Mouse (Mus musculus) frontal cortex, postnatal 25 days (tissue): ENCODE data around the gene Tnxb.
"Not testable (repeated sequence)": the region's sequence is repeated elsewhere in the genome, so short reads cannot be mapped to it uniquely, and the experiment has no call there.

Source experiments
- DNase-seq, 2 experiments: peaks; one replicate each; pipeline ENCODE4 v3.0.0; 2022; ENCODE audit warnings: low spot score in 2 of 2

Gene Tnxb

DNA sequence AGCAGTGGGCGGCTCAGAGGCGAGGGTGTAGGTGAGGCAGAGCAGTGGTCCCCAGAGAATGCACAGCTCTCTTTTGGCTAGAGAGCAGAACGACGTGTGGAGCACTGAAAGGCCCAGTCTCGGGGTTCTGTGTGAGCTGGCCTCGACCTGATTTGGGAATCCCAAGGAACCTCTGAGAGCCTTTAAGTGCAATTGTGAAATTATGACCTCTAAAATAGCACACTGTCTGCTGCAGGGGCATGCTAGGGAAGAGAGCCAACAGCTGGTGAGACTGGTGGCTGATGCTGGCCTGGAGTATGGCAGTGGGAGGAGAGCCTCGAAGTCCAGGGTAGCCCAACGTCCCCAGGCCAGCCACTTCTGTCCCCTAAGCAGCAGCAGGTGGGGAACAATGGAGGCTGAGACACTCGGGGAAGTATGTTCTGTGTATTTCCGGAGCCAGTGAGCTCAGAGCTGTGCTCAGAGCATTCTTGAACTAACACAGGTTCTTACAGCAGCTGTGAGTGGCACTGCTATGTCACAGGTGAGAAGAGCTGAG, 13.4 kb downstream of the Tnxb start:
- no peak for DNase-seq

DNA sequence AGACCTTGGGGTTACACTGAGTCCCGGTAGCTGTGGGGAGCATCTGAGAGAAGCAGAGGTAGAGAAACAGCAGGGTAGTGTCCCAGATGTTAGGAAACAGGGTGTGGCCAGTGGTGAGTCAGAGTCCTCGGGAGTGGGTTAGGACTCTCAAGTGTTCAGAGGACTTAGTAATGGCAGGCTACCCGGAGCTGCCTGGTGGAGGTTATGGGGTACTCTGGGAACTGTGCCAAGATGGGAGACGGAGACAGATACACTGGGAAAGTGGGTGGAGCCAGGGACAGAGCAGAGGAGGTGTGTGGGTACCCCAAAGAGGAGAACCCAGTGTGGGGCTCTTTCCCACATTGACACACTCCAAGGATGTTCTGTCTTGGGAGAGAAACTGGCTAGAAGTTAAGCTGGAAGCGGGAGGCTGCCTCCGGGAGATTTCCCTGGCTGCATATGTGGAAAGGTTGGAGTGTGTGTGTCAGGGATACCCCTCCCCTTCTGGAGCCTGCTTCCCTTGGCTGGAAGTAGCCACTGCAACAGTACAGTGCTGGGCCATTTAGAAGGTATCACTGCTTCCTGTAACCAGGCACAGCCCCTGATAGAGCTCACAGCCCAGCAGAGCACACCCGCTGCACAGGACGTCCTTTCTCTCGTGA, 14.0 kb downstream of the Tnxb start:
- DNase-seq: no peak

DNA sequence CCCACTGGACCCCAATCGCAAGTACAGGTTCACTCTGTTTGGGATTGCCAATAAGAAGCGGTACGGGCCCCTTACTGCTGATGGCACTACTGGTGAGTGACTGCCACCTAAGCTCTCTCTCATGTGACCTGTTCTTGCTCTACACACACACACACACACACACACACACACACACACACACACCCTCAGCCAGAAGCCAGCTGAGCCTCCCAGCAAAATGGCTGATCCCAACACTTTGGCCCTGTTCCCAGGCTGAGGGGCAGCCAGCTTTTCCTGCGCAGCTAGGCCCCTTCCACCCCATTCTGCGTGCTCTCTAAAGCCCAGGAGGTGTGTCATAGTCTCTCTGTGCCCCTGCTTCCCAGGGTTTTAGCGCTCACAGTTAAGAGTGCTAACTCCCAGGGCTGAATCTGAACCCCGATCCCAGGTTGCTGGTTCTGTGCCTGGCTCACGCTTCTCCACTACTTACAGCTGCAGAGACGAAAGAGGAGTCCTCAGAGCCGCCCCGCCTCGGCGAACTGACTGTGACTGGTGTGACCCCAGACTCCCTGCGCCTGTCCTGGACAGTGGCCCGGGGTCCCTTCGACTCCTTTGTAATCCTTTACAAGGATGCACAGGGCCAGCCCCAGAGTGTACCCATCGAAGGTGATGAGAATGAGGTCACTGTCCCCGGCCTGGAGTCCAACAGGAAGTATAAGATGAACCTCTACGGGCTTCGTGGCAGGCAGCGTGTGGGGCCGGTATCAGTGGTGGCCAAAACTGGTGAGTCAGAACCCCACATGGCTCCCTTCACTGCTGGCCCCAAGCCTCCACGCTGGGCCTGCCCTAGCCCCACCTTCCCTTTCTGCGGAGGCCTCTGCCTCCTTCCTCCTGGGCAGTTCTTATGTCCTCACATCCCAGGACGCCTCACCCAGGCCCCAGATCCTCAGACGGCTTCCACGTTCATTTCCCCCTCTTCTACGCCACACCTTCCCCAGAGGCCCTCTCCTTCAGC, 15.1 kb downstream of the Tnxb start:
- no peak for DNase-seq

DNA sequence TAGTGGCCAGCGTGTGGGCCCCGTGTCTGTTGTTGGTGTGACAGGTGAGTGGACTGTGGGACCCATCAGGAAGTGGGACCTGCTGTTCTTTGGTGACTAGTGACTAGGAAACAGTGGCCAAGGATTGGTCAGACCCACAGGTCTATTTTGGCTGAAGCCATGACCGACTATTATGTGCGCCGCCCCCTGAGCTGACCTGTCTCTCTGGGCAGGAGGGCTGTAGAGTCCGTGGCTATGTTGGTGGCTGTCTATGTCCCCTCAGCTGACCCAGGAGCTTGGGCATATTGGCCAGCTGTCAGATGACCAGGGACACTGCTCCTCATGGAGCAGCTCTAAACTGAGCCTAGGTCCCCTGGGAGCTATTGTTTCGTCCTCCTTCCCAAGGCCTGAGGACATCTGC, 18.6 kb downstream of the Tnxb start:
- DNase-seq: no peak

DNA sequence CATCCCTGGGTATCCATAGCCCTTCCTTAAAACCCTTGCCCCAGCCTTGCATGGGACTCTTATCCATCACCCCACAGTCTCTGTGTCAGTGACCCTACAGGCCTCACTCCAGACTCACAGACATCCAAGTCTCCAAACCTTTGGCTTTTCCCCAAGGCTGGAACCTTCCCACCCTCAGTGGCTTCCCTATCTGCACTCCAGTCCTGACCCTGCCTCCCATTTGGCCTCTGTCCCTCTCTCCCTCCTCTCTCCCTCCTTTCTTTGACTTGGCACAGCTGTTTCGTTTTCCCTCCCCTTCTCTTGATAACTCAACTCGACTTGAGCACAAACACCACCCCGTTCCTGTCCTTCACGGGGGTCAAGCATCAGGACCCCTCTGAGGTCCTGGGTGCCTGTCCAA, 20.1 kb downstream of the Tnxb start:
- DNase-seq: no peak

DNA sequence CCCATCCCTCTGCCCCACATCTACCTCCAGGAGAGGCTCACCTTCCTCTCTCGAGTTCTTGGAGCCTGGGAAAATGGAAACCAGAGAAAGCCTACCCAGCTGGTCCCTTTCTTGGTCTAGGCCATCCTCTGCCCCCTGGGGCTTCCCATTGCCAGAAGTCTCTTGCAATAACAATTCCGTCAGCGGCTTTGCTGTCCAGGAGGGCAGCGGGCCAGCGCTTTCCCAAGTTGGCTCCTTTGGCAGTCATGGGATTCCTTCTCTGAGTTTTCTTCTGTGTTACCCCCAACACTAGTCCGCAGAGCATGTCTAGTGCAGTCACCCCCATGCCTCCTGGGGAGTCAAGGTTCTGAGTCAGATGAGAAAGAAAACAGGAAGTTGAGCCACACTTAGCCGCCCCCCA, 22.6 kb downstream of the Tnxb start:
- DNase-seq: no peak

DNA sequence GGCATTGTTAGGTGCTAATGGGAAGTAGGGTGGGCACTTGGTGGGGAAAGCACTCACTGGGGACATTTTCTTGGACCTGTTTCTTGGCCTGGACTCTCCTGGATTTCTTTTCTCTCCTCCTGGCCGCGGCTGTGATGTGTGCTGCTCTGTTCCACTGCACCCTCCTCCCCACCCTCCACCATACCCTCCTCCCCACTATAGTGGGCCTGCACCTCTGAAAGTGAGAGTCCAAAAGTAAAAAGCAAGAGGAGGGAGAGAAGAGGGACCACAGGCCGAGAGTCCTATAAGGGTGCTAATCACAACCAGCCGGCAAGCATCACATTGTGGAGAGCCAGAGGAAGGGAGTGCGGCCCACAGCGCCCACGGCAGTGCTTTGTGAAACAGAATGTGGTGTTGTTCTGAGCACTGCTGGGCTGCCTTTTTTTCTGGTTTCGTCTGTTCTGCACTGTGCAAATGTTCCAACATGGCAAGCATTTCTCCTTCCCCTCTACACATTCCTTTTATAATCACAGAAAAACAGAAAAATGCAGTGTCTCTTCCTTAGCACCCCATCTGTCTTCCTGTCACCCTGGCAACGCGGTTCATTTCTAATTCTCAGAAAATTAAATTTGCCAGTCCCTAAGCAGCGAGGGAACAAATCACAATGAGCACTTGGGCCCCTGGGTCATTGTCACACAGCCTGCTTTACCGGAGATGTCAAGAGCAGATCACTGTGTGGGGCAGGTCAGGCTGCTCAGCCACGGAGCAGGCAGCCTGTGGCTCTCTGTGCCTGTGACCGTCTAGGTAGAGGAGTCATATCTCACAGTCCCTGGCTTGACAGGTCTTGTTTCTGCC, 29.5 kb downstream of the Tnxb start:
- DNase-seq: peak; percentile 27 to 36

DNA sequence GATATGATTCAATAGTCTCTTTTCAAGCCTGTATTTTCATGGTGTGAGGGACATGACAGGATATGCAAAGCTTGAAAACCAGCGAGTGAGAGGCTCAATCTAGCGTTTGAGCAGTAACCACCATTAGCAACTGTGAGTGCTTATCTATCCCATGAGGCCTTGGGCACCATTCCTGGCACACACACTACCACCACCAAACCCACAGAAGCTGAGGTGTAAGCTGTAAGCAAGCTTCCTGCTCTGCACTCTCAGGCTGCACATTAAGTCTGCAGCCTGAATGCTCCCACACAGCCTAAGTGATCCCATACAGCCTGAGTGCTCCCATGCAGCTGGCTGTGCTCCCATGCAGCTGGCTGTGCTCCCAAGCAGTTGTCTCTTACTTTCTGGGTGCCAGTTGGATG, 30.3 kb downstream of the Tnxb start:
- DNase-seq: peak in 1 of 2 experiments; percentile 16

DNA sequence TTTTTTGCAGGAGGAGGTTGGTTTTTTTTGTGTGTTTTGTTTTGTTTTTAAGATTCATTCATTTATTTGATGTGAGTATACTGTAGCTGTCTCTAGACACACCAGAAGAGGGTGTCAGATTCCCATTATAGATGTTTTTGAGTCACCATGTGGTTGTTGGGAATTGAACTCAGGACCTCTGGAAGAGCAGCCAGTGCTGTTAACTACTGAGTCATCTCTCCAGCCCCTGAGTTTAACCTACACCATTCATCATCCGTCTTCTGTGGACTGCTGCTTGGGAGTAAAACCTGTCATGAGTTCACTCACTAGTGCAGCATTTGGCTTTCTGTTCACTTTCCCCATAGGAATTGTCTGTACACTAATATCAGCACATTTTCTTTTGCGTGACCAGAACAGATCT, 36.1 kb downstream of the Tnxb start:
- DNase-seq: not testable (repeated sequence)

DNA sequence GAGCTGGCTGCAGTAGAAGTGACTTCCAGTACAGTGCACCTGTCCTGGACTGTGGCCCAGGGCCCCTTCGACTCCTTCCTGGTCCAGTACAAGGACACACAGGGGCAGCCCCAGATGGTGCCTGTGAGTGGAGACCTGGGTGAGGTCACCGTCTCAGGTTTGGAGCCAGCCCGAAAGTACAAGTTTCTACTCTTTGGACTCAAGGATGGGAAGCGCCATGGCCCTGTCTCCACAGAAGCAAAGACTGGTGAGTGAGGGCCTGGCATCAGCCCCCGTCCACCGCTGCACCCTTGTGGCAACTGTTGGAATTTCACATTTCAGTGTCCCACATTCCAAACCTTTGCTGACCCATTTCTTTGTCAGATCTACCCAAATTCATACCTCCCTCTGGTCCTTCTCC, 42.6 kb downstream of the Tnxb start:
- DNase-seq: peak; percentile 55

DNA sequence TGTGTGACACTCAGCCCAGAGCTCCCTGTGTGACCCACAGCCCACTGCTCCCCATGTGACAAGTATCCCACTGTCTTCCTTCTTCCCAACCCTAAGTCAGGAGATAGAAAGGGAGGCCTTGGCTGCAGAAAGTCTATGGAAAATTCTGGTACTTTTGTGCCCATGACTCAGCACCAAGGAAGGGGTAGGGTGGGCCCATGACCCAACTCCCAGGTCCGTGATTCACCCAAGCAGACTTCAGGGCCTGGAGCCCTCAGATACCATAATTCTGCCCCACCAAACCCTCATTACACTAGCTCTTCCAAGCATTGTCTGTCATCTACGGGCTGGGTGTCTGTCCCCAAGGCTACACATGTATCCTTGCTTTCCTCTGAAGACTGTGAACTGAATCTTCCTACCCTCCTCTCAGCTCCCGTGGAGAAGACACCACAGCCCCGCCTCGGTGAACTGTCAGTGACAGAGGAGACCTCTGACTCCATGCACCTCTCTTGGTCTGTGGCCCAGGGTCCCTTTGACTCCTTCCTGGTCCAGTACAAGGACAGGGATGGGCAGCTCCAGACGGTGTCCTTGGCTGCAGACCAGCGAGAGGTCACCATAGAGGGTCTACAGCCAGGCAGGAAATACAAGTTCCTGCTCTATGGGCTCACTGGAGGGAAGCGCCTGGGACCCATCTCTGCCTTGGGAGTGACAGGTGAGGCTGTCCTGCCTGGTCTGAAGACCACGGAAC, 44.0 kb downstream of the Tnxb start:
- DNase-seq: not testable (repeated sequence)

DNA sequence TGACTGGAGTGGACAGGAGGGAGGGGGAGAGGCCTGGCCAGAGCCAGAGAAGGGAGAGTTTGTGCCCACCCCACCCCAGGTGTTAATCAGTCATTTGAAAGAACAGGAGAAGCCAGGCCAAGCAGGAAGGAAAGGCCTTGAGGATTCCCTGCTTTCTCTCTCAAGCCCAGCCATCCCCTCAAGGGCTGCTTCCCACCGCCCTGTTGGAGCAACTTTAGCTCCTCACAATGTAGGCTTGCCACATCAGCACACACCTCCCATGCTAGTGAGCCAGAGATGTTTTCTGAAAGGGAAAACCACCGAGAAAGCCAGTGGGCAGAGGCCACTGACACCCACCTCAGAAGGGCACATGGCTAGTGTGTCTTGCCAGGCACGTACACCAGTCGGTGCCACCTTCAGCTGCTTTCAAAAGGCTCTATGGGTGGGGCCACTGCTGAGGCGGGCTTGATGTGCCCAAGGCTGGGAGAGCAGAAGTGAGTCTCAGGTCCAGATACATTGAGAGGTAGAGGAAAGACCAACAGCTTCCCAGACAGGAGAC, 44.6 kb downstream of the Tnxb start:
- not testable (repeated sequence) for DNase-seq

DNA sequence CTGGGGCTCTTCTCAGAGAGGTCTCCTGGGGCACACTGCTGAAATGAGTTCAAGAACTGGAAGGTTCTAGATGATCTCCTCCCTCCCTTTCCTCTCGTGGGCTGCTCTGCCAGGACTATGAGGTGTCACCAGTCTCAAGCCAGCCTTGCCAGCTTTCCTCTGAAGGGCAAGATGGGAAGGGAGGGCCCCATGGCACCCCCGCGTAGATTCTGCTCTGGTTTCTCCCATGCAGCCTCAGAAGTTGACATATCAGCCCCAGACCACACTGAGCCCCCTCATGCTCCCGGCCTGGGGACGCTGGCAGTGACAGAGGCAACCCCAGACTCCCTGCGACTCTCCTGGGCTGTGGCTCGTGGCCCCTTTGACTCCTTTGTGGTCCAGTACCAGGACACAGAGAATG, 45.1 kb downstream of the Tnxb start:
- not testable (repeated sequence) for DNase-seq

DNA sequence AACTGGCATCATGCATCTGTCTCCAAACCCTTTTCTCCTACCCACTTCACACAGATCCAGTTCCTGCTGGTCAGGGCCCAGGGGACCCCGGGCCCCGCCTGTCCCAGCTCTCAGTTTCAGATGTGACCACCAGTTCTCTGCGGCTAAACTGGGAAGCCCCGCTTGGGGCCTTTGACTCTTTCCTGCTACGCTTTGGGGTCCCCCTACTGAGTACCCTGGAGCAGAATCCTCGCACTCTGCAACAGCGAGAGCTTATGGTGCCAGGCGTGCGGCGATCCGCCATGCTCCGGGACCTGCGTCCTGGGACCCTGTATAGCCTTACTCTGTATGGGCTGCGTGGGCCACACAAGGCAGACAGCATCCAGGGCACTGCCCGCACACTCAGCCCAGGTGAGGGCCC, 45.9 kb downstream of the Tnxb start:
- no peak for DNase-seq

DNA sequence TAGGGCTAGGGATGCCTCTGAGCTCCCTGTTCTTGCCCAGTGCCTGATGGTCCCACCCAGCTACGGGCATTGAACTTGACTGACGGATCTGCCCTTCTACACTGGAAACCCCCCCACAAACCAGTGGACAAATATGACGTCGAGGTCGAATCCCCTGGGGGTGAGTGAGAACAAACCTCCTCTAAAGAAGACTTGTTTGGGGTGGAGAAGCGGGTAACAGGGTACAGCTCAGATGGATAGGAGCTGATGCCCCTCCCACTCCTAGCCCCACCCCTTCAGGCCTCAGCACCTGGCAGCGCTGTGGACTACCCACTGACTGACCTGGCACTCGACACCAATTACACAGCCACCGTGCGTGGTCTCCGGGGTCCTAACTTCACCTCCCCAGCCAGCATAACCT, 47.1 kb downstream of the Tnxb start:
- no peak for DNase-seq

DNA sequence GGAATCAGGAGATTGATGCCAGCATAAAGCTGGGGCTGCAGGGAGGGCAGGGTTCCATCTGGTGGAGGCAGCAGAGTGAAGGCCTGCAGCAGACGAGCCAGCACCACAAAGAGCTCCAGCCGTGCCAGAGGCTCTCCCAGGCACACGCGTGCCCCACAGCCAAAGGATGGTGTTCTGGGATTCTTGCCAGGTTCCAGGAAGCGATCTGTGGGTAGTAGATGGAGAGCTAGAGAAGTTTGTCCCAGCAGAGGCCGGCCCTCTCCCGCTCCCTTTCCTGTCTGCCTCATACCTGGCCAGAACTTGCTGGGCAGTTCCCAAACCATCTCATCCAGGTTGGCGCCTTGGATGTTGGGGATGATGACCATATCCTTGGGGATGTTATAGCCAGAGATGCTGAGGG, 49.6 kb downstream of the Tnxb start:
- not testable (repeated sequence) for DNase-seq

DNA sequence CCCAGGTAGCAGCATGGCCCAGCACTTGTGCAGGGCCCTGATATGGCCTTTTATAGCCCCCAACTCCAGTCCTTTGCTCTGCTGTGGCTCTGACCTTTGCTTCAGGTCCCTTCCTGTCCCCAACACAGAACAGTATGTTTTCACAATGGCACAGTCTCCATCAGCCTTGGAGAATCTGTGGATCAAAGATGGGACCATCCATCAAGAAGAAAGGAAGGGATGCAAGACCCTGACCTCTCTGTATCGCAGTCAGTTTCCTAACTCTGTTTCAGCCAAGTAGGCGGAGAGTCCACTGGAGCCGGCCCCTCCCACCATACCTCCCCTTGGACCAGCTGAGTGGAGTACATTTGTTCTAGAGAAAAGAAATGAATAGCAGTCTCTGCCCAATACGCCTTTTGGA, 51.9 kb downstream of the Tnxb start:
- DNase-seq: not testable (repeated sequence)

DNA sequence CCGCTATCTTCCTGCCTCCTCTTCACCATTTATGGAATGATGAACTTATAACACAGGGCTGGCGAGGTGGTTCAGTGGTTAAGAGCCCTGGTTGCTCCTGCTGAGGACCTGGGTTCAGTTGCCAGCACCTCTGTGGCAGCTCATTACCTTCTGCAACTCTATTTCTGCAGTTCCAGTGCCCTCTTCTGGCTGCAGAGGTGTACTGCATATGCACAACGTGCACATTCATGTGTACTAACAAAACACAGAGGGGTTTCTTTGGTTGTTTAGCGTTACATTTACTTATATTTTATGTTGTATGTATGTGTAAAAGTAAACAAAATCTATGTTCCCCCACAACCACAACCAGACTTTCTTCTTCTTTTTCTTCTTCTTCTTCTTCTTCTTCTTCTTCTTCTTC, 52.7 kb downstream of the Tnxb start:
- DNase-seq: no peak

DNA sequence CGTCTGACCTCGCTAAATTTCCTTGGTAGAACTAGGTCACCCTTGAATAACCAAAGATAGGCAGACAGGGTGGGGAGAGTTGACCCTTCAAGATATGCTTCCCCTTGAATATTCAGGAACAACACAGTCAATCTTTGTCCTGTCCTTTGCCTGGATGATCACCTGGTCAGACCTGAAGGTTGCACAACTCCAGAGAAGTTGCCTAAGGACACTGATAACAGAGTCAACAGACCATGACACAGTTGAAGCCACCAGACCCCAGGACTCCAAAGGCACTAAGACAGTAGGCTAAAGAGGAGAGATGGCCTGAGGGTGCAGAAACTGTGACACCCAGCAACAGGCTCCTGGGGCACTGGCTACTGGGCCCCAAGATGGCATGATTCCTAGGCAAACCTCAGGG, 57.6 kb downstream of the Tnxb start:
- DNase-seq: no peak

DNA sequence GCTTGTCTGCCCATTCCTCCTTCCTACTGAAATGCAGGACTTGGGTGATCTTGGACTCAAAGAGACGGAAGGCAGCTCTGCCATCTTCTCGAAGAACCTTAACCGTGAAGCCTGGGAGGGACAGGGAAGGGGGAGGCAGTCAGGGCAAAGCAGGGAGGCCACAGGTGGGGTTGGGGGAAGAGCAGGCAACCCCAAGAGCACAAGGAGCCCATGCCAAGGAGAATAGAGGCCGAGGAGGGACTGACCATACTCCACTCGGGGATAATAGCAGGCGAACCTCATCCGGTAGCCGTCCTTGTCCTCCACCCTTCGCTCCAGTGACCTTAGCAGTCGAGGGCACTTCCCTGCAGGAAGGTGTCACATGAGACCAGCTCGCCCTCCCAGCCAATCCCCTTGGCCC, 58.8 kb downstream of the Tnxb start:
- DNase-seq: not testable (repeated sequence)
